Mouse (Mus musculus) left cerebral cortex, postnatal 36 days (tissue): ENCODE results near the gene Manba. TPM values are rescaled to one million over a fixed set of nuclear protein-coding genes. Genes with fewer than 3 reads are reported as not detected.
"Not testable (repeated sequence)": the region's sequence is repeated elsewhere in the genome, so short reads cannot be mapped to it uniquely, and the experiment has no call there.

Source experiments
- DNase-seq, 2 experiments: peaks; one replicate each; pipeline ENCODE4 v3.0.0; 2021 to 2022; ENCODE audit warnings: low spot score in 2 of 2, mixed read lengths in 1 of 2
- intact Hi-C: fragments of 180-260 bp; cut with DNase I; formaldehyde crosslinking; loops from one replicate; pipeline ENCODE4 v1.15.1; 2025
- total RNA-seq, 2 experiments: library from RNA; stranded (reverse); gene quantifications; 2 replicates each; pipeline ENCODE4 v1.2.3; 2021

The Manba gene
- 1 to 10 TPM; 7.2 to 9.9 TPM for total RNA-seq

GRCm38 (mm10) chr3:135485128-135485899 is at the start of gene Manba:
Gene Manba (plus strand): TSS chr3:135485611.
- intact Hi-C loops, result no loop called here
- DNase-seq, result peak; percentile 61 to 72

DNA sequence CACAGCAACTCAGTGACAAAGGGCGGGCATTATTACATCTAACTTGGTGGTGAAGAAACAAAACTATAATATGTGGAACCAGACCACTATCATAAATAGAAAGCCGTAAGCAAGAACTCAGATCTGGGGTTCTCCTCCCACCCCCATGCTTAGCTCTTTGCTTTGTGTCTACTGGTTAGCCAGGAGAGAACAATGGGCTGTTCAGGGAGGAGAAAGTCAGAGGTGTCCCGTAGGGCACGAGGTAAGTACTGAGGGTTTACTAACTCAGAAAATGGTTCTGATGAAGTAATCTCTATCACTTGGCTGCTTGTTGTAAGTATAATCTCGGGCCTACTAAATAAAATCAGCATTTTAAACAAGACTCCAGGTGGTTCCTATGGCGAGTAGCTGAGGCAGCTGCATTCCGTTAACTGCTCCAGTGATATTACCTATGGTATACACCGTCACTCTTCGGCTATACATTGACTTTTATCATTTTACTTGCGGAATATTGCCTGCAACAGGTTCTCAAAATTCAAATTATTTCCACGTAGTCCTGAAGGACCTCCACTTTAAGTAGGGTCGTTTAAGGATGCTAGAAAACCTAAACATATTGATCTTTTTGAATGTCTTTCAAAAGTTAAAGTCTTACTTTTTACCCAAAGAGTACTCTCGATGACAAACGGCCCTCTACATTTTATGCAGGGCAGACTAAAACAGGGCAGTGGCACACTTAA is 48.4 kb upstream of the Manba start:
- intact Hi-C loops, result loop anchor here (10.0 kb wide), 1 partner anchor 278 kb away; no protein-coding TSS in a partner anchor
- no peak for DNase-seq

GRCm38 (mm10) chr3:135437758-135438495 is 47.5 kb upstream of the Manba start, which contains the start of gene Ube2d3:
Gene Ube2d3 (plus strand): TSS chr3:135438149.
- intact Hi-C loops, result loop anchor here (2.0 to 10.0 kb wide), 2 partner anchors 15 to 277 kb away; partner anchors contain the start of gene Cisd2
- peak; percentile 99 for DNase-seq

GRCm38 (mm10) chr3:135438531-135438912 is 46.9 kb upstream of the Manba start:
- intact Hi-C loops, result loop anchor here (2.0 to 10.0 kb wide), 2 partner anchors 16 to 276 kb away; partner anchors contain the start of gene Cisd2

DNA sequence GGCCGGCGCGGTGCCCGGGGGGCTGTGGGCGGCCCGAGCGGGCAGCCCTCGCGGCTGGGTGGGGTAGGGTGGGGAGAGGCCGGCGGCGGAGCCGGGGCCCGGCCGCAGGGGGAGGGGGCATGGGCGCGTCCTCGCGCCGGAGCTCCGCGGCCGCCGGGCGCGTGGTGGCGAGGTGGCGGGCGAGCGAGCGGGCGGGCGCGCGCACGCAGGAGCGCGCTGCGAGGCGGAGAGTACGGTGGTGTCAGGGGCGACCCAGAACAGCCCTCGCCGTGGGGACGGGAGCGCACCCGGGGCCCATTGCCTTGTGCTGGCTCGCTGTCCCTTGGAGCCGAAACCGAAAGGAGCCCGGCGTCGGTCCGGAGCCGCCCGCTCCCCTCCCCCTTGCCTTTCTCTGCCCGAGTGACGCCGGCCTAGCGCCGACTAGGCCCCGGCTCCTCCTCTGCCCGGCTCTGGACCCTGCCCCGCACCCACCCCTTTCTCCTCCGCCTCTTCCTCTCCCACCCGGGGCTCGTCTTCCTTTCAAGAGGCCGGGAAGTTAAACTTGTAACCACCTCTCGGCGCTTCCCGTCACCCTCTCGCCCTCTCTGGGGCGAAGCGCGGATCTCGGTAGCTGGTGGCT is 46.4 kb upstream of the Manba start:
- intact Hi-C loops, result loop anchor here (2.0 to 10.0 kb wide), 2 partner anchors 16 to 276 kb away; partner anchors contain the start of gene Cisd2
- peak; percentile 80 to 81 for DNase-seq

More at GRCm38 (mm10) chr3:135438531-135438912, 46.9 kb upstream of the Manba start:
- DNase-seq, result peak; percentile 94 to 96

DNA sequence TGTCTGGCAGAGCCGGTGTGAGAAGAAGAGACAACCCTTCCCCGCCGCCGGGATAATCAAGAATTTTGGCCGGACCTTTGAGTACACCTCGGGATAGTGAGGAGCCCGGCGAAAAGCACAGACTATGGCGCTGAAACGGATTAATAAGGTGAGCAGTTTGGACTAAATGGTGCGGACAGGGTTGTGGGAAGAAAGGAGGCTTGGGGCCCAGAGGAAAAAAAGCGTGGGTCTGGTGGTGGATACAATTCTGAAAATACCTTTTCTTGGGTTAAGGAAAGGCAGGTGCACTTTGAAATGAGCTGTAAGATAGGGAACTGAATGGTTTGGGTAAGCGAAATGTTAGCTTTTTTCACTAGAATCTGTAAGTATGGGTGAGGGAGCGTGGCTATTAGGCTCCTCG is 45.8 kb upstream of the Manba start:
- DNase-seq, result no peak
- intact Hi-C loops, result loop anchor here (2.0 to 10.0 kb wide), 2 partner anchors 17 to 275 kb away; partner anchors contain the start of gene Cisd2

DNA sequence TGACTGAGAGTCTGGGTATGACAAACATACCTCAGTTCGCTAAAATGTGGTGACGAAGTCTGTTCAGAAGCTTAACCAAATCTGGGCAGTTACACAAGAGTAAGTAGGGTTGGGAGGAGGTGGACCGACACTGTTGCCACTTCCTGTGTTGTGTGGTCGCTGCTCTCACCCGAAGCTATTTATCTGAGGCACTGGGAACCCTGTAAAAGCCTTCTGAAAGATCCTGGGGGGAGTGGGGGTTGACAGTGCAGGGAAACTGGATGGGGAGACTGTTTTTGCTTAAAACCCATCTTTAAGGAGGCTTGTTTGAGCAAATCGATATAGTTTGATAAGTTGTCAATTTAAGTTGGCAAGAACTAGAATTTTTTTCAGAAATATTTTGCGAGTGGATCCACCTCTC is 45.2 kb upstream of the Manba start:
- peak in 1 of 2 experiments; percentile 22 for DNase-seq
- intact Hi-C loops, result no loop called here

DNA sequence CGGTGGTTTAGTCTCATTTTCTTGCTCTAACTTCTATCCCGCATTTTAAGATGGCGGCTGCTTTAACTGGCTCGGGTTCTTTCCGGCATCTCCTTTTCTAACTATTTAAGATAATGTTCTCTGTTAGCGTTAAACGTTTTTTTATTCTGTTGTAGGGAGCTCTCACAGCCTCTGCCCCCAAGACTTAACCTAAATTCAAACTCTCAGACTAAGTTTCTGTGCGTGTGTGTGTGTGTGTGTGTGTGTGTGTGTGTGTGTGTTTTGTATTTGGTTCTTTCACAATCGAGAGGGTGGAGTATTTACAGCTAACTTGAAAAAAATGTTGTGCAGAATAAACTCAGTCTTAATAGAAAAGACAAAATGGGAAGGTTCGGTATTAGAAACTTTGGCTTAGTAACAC is 44.8 kb upstream of the Manba start:
- no peak for DNase-seq
- intact Hi-C loops, result no loop called here

DNA sequence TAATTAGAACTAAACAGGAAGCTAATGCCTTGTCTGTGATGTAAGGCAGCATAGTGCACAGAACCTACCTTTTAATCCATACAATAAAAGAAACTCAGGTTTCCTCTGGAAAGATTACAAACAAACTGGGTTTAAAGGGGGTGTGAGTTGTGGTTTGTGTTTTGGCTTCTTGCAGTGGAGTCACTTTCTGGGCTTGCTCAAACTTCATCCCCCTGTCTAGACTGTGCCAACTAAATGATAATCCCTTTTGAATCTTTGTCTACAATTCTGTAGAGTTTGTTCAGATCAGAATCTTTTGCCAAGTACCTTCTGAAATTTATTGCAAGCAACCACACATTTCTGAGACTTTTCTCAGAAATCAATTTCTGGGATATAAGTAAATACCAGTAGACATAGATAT is 40.5 kb upstream of the Manba start:
- intact Hi-C loops, result no loop called here

DNA sequence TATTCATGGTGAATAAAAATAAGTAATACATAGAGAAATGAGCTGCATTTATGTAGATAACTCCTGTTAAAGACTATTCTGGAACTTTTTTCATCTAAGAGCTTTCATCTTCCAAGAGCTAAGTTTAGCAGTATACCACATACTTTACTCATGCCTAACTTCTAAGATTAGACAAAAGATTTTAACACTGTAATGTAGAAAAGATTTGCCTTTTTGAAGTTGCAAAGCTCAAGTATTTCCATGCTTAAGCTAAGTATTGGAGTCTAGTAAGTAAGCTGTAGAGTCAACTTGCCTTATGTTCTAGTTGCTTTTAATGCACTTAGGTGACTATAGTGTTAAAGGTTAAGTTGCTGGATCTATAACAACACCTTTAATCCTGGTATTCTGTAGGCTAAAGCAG is 26.4 kb upstream of the Manba start:
- intact Hi-C loops, result no loop called here
- DNase-seq, result no peak

More for the DNA sequence above, 40.5 kb upstream of the Manba start:
- DNase-seq, result no peak

DNA sequence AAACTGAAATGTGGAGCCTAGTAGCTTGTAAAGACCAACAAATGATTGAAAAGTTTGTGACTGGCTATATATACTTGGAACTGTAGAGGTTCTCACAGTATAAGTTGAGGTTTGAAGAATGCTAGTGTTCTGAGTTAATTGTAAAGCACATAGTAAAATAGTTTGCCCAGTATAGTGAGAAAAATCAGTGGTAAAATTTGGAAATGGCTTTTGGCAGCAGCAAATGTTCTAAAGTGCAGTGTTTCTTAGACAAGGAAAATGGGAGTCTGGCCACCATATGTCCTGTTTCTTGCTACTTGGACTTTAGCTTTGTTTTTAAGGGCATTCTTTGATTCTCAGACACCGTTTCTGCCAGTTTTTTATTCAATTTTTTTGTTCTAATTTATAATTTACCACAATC is 17.0 kb upstream of the Manba start:
- DNase-seq, result no peak
- intact Hi-C loops, result no loop called here

DNA sequence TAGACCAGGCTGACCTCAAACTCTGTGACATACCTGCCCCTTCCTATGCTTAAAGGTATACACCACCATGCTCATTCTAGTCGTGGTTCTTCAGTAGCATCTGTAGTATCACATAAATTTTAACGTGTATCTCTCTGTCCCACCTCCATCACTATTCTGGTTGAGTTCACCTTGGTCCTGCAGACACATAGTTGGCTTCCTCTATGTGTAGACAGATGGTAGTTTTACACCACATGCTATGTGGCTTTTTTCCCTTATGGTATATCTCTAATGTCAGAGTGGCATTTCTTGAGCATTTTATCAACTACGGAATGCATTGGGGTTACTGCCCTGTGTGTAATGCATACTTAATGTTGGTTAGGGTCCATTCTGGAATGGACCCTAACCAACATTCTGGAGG is 16.3 kb upstream of the Manba start:
- intact Hi-C loops, result no loop called here
- DNase-seq, result no peak

GRCm38 (mm10) chr3:135469974-135470373 is 15.4 kb upstream of the Manba start:
- intact Hi-C loops, result no loop called here
- peak; percentile 48 to 67 for DNase-seq

DNA sequence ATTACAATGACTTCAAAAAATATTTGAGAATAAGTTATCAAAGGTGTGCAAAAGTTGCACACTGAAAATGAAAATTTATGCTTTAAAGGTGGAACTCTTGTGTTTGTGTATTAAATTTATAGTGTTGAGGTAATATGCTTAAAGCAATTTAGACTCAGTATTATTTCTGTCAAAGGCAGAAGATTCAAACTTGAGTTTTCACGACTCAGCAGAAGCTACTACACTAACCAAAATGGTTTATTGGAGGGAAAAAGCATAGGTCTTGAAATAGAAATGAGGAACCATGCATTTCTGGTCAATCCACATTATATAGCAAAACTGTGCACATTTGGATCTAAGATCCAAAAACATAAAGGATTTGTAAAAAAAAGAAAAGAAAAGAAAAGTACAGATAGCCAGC is 14.6 kb upstream of the Manba start:
- DNase-seq, result no peak
- intact Hi-C loops, result no loop called here

DNA sequence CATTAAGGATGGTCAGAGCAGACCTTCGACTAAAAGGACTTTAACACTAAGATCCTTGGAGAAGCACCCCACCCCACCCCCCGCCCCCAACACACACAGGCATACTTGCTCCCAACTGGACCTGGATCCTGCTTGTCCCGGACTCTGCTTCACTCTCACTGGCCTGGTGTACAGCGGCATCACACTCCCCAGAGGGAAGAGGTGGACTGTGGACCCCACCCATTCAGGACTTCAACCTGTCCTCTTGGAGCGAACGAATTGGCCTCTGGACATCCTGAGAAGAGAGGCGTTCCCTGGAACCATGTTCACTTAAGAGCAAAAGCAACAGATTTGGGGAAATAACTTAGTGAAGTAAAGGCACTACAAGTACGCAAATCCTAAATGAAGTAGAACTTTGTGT is 10.4 kb upstream of the Manba start:
- intact Hi-C loops, result no loop called here
- DNase-seq, result no peak

- intact Hi-C loops, result no loop called here
- peak; percentile 11 to 19 for DNase-seq
Measured at GRCm38 (mm10) chr3:135476286-135476685, 9.1 kb upstream of the Manba start.

DNA sequence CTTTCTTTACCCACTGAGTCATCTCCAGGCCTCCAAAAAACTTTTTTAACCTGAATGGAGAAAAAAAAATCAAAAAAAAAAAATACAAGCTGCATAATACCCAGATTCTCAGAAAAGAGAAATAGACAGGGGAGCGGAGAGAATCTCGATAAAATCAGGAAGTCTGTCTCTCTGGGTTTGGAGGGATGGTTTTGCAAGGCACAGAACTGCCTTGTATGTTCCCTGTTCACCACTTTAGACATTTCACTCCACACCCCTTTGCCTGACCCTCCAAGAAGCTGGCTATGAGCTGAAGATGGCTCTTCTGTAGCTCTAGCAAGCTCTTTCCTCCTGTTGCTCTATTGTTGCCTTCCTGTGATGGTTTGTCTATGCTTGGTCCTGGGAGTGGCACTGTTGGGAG is 8.4 kb upstream of the Manba start:
- intact Hi-C loops, result no loop called here
- DNase-seq, result no peak

DNA sequence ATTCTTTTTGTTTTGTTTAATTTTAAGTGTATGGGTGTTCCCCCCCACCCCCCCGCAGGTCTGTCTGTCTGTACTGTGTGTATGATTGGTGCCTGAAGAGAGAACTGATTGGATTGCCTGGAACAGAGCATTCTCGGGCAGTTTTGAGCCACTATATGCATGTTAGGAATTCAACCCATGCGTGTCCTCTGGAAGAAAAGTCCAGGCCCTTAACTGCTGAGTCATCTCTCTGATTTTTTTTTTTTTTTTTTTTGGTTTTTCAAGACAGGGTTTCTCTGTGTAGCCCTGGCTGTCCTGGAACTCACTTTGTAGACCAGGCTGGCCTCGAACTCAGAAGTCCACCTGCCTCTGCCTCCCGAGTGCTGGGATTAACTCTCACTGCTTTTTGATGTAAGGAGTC is 6.3 kb upstream of the Manba start:
- DNase-seq, intact Hi-C loops: not testable (repeated sequence)

GRCm38 (mm10) chr3:135480767-135481166 is 4.6 kb upstream of the Manba start:
- DNase-seq, result no peak
- intact Hi-C loops, result no loop called here
